Mouse (Mus musculus): ENCODE measurements around the gene Rab39. TPM values are rescaled to one million over a fixed set of nuclear protein-coding genes. Genes with fewer than 3 reads are reported as not detected.

Rab39 gene
- polyA plus RNA-seq, 1 experiment = 0.05 TPM

GRCm38 (mm10) chr9:53669680-53670219 lies 36.3 kb downstream of the Rab39 start, which contains the start of gene Cul5:
Cul5 (minus strand) TSS chr9:53670014.
- WGBS = 66% methylated on average over 5 of the region's 5 CpGs

GRCm38 (mm10) chr9:53667020-53667669 lies 38.9 kb downstream of the Rab39 start:
- no peaks in the 10 kb centered on the region for H3K27me3 ChIP-seq (ENCODE audit: control insufficient read depth, insufficient read depth, low read length)
- H3K27ac ChIP-seq (ENCODE audit: insufficient read depth, low read depth, low read length) = peak overlapping the region; percentile 91
- 1% methylated on average over 74 of the region's 74 CpGs for WGBS
- H3K4me3 ChIP-seq (ENCODE audit: low read depth, low read length) = peak overlapping the region; percentile 91
- H3K4me1 ChIP-seq (ENCODE audit: control insufficient read depth, insufficient read depth, insufficient read length, low read length) = peaks cover 3% of the 10 kb centered on the region; the same call in 1 of the 2 replicates
- 0 out of 2 replicates have a peak, but pooled peaks cover 1% of the 10 kb centered on the region for H3K36me3 ChIP-seq (ENCODE audit: control insufficient read depth, insufficient read depth, low read length)
- TF ChIP-seq POLR2A (IDR thresholded peaks at IDR 0.05; ENCODE audit: low read depth, low read length) (peak; percentile 87), CTCF (IDR thresholded peaks at IDR 0.05; ENCODE audit: extremely low read depth, insufficient read length, insufficient replicate concordance, low read depth, low read length) (peak; percentile 91)

More at GRCm38 (mm10) chr9:53669680-53670219, 36.3 kb downstream of the Rab39 start, which contains the start of gene Cul5:
- no peaks in the 10 kb centered on the region for H3K36me3 ChIP-seq (ENCODE audit: control insufficient read depth, insufficient read depth, low read length)
- no peak within 1 kb of the TSS for H3K27ac ChIP-seq (ENCODE audit: insufficient read depth, low read depth, low read length)
- TF ChIP-seq CTCF (IDR thresholded peaks at IDR 0.05; ENCODE audit: extremely low read depth, insufficient read length, insufficient replicate concordance, low read depth, low read length) (no peak), POLR2A (IDR thresholded peaks at IDR 0.05; ENCODE audit: low read depth, low read length) (no peak)
- no peak within 1 kb of the TSS for H3K4me3 ChIP-seq (ENCODE audit: low read depth, low read length)
- H3K27me3 ChIP-seq (ENCODE audit: control insufficient read depth, insufficient read depth, low read length) = no peaks in the 10 kb centered on the region
- H3K4me1 ChIP-seq (ENCODE audit: control insufficient read depth, insufficient read depth, insufficient read length, low read length) = peaks cover 3% of the 10 kb centered on the region; the same call in 1 of the 2 replicates

GRCm38 (mm10) chr9:53666665-53667019 lies 39.4 kb downstream of the Rab39 start:
- Histone ChIP-seq H3K4me3 (ENCODE audit: low read depth, low read length) (peak overlapping the region; percentile 91), H3K36me3 (ENCODE audit: control insufficient read depth, insufficient read depth, low read length) (0 out of 2 replicates have a peak, but pooled peaks cover 1% of the 10 kb centered on the region), H3K27me3 (ENCODE audit: control insufficient read depth, insufficient read depth, low read length) (no peaks in the 10 kb centered on the region), H3K27ac (ENCODE audit: insufficient read depth, low read depth, low read length) (peak overlapping the region; percentile 91; the same call in 1 of the 2 replicates), H3K4me1 (ENCODE audit: control insufficient read depth, insufficient read depth, insufficient read length, low read length) (peaks cover 3% of the 10 kb centered on the region; the same call in 1 of the 2 replicates)
- TF ChIP-seq CTCF (IDR thresholded peaks at IDR 0.05; ENCODE audit: extremely low read depth, insufficient read length, insufficient replicate concordance, low read depth, low read length) = no peak
- WGBS = under 1% methylated on average over 28 of the region's 28 CpGs

GRCm38 (mm10) chr9:53665428-53665827 lies 40.6 kb downstream of the Rab39 start:
- no peak overlapping the region for H3K27ac ChIP-seq (ENCODE audit: insufficient read depth, low read depth, low read length)
- H3K27me3 ChIP-seq (ENCODE audit: control insufficient read depth, insufficient read depth, low read length) = no peaks in the 10 kb centered on the region
- H3K4me1 ChIP-seq (ENCODE audit: control insufficient read depth, insufficient read depth, insufficient read length, low read length) = peaks cover 3% of the 10 kb centered on the region; the same call in 1 of the 2 replicates
- H3K4me3 ChIP-seq (ENCODE audit: low read depth, low read length) = no peak overlapping the region
- 0 out of 2 replicates have a peak, but pooled peaks cover 1% of the 10 kb centered on the region for H3K36me3 ChIP-seq (ENCODE audit: control insufficient read depth, insufficient read depth, low read length)
- TF ChIP-seq CTCF (IDR thresholded peaks at IDR 0.05; ENCODE audit: extremely low read depth, insufficient read length, insufficient replicate concordance, low read depth, low read length) (no peak), POLR2A (IDR thresholded peaks at IDR 0.05; ENCODE audit: low read depth, low read length) (no peak)

- no peaks in the 10 kb centered on the region for H3K27me3 ChIP-seq (ENCODE audit: control insufficient read depth, insufficient read depth, low read length)
- H3K27ac ChIP-seq (ENCODE audit: insufficient read depth, low read depth, low read length) = no peak overlapping the region
- TF ChIP-seq CTCF (IDR thresholded peaks at IDR 0.05; ENCODE audit: extremely low read depth, insufficient read length, insufficient replicate concordance, low read depth, low read length) = no peak
- no peak for TF ChIP-seq POLR2A (IDR thresholded peaks at IDR 0.05; ENCODE audit: low read depth, low read length)
- H3K4me1 ChIP-seq (ENCODE audit: control insufficient read depth, insufficient read depth, insufficient read length, low read length) = peaks cover 3% of the 10 kb centered on the region; the same call in 1 of the 2 replicates
- H3K36me3 ChIP-seq (ENCODE audit: control insufficient read depth, insufficient read depth, low read length) = 0 out of 2 replicates have a peak, but pooled peaks cover 1% of the 10 kb centered on the region
- WGBS = 68% methylated on average over 2 of the region's 2 CpGs
- H3K4me3 ChIP-seq (ENCODE audit: low read depth, low read length) = no peak overlapping the region
These were observed 41.2 kb downstream of the Rab39 start for GRCm38 (mm10) chr9:53664819-53665218.

- Histone ChIP-seq H3K4me3 (ENCODE audit: low read depth, low read length) (no peak overlapping the region), H3K27me3 (ENCODE audit: control insufficient read depth, insufficient read depth, low read length) (no peaks in the 10 kb centered on the region), H3K36me3 (ENCODE audit: control insufficient read depth, insufficient read depth, low read length) (peaks cover 37% of the 10 kb centered on the region), H3K27ac (ENCODE audit: insufficient read depth, low read depth, low read length) (no peak overlapping the region), H3K4me1 (ENCODE audit: control insufficient read depth, insufficient read depth, insufficient read length, low read length) (no peaks in the 10 kb centered on the region)
- TF ChIP-seq POLR2A (IDR thresholded peaks at IDR 0.05; ENCODE audit: low read depth, low read length) (no peak), CTCF (IDR thresholded peaks at IDR 0.05; ENCODE audit: extremely low read depth, insufficient read length, insufficient replicate concordance, low read depth, low read length) (no peak)
- WGBS = 82% methylated on average over 6 of the region's 6 CpGs
These were observed 71.2 kb downstream of the Rab39 start for GRCm38 (mm10) chr9:53634796-53635195.

Other genes with a start within 250 kb of the Rab39 start
- gene Atm, start 169.5 kb downstream of the Rab39 start, polyA plus RNA-seq (2012; rRNA removed) = 0.19 and 0.65 TPM in 2 replicates
- 0.36 and 0.91 TPM in 2 replicates for gene Npat, start 169.2 kb downstream of the Rab39 start, polyA plus RNA-seq (2012; rRNA removed)
- gene Acat1, start 95.8 kb downstream of the Rab39 start, polyA plus RNA-seq (2012; rRNA removed) = 8.3 and 12.6 TPM in 2 replicates
- 1.6 and 2.0 TPM in 2 replicates for gene Cul5, start 36.2 kb downstream of the Rab39 start, polyA plus RNA-seq (2012; rRNA removed)
- gene Slc35f2, start 65.3 kb upstream of the Rab39 start, polyA plus RNA-seq (2012; rRNA removed) = 21.6 and 30.5 TPM in 2 replicates
- gene Sln, start 143.9 kb upstream of the Rab39 start, polyA plus RNA-seq (2012; rRNA removed) = 0.15 TPM in 1 of 2 replicates, not detected in the other

All from small intestine, adult 2 months (tissue).